Mouse (Mus musculus): ENCODE data around the gene Lipm. TPM values are rescaled to one million over a fixed set of nuclear protein-coding genes. Genes with fewer than 3 reads are reported as not detected.

Lipm gene
- polyA plus RNA-seq, 1 experiment from 2014 or later, result 0.23 TPM

DNA sequence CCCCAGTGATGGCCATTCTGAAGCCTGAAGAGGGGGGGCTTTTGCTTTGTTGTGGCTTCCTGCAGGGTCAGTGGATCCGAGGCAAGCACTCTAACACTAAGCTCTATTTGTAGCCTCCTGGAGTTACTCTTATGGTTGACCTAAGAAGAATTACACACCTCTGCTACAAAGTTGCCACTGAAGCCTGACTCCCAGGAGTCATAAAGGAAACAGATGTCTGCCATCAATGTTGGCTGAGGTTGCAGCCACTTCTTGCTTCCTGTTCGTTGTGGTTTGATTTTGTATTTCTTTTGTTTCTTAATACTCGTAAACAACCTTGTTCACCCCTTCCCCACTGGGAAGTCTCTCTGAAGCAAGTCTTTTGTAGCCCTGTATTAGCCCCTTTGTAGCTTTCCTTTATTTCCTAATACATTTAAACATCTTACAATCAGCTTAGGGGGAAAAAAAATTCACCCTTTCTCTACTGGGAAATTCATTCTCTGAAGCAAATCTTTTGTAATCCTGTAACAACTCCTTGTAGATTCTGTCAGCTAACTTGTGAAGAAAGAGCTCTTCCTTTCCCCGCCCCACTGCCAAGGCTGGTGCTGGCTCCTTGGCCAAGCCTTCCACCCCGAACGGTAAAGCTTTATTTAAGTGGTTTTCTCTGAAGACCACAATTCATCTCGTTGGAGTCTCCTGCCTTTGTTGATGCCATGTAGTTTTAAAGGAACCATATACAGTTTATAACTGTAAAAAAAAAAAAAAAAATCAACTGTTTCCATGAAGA, 67.3 kb downstream of the Lipm start:
- no peak for ATAC-seq (ENCODE audit: insufficient number of reproducible peaks, insufficient read depth, low FRiP score, low TSS enrichment, low read depth)
- 0 out of 2 replicates have a peak overlapping the region, but pooled peaks have one; percentile 35 for H3K27ac ChIP-seq
- 50% methylated on average over 7 of the region's 7 CpGs for WGBS

DNA sequence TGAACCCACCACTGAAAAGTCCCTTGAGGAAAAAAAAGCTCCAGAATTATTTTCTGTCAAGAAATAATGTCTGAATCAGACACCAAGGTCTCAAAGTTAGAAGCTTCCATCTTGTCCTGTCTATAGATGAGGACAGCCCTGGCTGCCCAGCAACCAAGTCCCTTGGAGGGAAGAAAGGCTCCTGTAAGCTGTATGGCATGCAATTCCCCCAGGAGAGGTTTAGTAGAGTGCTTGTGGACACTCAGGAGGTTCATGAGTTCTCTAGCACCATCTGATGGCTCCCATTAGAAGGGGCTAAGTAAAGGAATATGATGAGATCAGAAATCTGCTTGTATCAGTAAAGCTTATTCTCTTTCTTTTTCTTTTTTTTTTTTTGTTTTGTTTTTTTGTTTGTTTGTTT, 68.4 kb downstream of the Lipm start:
- ATAC-seq (ENCODE audit: insufficient number of reproducible peaks, insufficient read depth, low FRiP score, low TSS enrichment, low read depth), result no peak
- Histone ChIP-seq H3K4me2 (no peak overlapping the region), H3K27me3 (no peaks in the 10 kb centered on the region), H3K4me1 (replicated peaks) (peaks cover 15% of the 10 kb centered on the region), H3K9ac (replicated peaks) (no peak overlapping the region), H3K9me3 (no peaks in the 10 kb centered on the region), H3K27ac (no peak overlapping the region), H3K36me3 (no peaks in the 10 kb centered on the region), H3K4me3 (replicated peaks) (no peak overlapping the region)

More for the DNA sequence above, 67.3 kb downstream of the Lipm start:
- Histone ChIP-seq H3K4me2 (no peak overlapping the region), H3K4me3 (replicated peaks) (no peak overlapping the region), H3K9me3 (no peaks in the 10 kb centered on the region), H3K27me3 (no peaks in the 10 kb centered on the region), H3K36me3 (no peaks in the 10 kb centered on the region), H3K4me1 (replicated peaks) (peaks cover 7% of the 10 kb centered on the region; the same call in 1 of the 2 replicates), H3K9ac (replicated peaks) (no peak overlapping the region)

DNA sequence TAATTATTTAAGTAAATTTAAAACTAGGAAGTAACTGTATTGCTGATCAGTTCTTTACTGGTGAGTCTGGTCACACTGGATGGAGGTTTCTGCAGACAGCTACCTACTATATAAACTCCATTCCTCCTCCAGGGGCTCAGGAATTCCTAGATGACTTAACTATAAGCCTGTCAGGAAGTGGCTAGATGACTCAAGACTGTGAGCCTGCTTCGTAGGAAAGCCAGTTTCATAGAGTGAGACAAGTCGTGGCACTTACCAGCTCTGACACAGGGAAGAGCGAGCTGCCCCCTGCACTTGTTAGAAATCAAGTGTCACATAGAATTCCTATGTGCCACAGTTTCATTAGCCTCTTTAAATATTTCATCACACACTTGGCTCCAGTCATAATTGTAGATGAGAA, 70.4 kb downstream of the Lipm start:
- H3K9ac ChIP-seq (replicated peaks), result no peak overlapping the region
- no peaks in the 10 kb centered on the region for H3K36me3 ChIP-seq
- no peak for ATAC-seq (ENCODE audit: insufficient number of reproducible peaks, insufficient read depth, low FRiP score, low TSS enrichment, low read depth)
- H3K4me3 ChIP-seq (replicated peaks), result no peak overlapping the region
- no peak overlapping the region for H3K4me2 ChIP-seq
- 53% methylated on average over 3 of the region's 3 CpGs for WGBS
- H3K27me3 ChIP-seq, result no peaks in the 10 kb centered on the region
- H3K9me3 ChIP-seq, result no peaks in the 10 kb centered on the region
- H3K27ac ChIP-seq, result no peak overlapping the region
- H3K4me1 ChIP-seq (replicated peaks), result peaks cover 17% of the 10 kb centered on the region

Small RNAs within 50 kb of the gene (microRNA-seq; reads per million reads assigned to microRNA genes)
- gene Gm23334, result not detected

Other genes starting within 250 kb of the Lipm start
- not detected in 2 replicates for gene Lipf, start 139.7 kb upstream of the Lipm start, polyA plus RNA-seq (2016; fragmentation: Nextera tagmentation; extraction: Ambion mirVana)
- gene Lipk, start 92.6 kb upstream of the Lipm start, polyA plus RNA-seq (2016; fragmentation: Nextera tagmentation; extraction: Ambion mirVana), result not detected in 2 replicates
- gene Lipn, start 33.6 kb upstream of the Lipm start, polyA plus RNA-seq (2016; fragmentation: Nextera tagmentation; extraction: Ambion mirVana), result not detected in 2 replicates
- 0.26 TPM in 1 of 2 replicates, not detected in the other for gene Ankrd22, start 65.1 kb downstream of the Lipm start, polyA plus RNA-seq (2016; fragmentation: Nextera tagmentation; extraction: Ambion mirVana)
- gene Stambpl1, start 91.3 kb downstream of the Lipm start, polyA plus RNA-seq (2016; fragmentation: Nextera tagmentation; extraction: Ambion mirVana), result 10.8 and 11.3 TPM in 2 replicates
- gene Acta2, start 154.7 kb downstream of the Lipm start, polyA plus RNA-seq (2016; fragmentation: Nextera tagmentation; extraction: Ambion mirVana), result 120 and 137 TPM in 2 replicates
- gene Fas, start 189.7 kb downstream of the Lipm start, polyA plus RNA-seq (2016; fragmentation: Nextera tagmentation; extraction: Ambion mirVana), result 1.1 and 1.4 TPM in 2 replicates